Mouse (Mus musculus) thymus, adult 2 months (tissue): Measurements from ENCODE around the gene Zkscan3.

Experiments used
- CTCF ChIP-seq: fragments of 200-500 bp; IDR thresholded peaks from 2 replicates; pipeline ENCODE4 v1.5.1; 2012; ENCODE audit warnings: mild to moderate bottlenecking, control low read depth, low read length, moderate library complexity, borderline replicate concordance; ENCODE audit not compliant: control insufficient read depth, poor library complexity, insufficient read depth; ENCODE audit errors: extremely low read depth
- POLR2A ChIP-seq: fragments of 200-500 bp; IDR thresholded peaks from 2 replicates; pipeline ENCODE4 v1.6.1; 2012; ENCODE audit warnings: mild to moderate bottlenecking, low read length, control low read depth, moderate library complexity; ENCODE audit not compliant: control insufficient read depth, poor library complexity, insufficient read depth; ENCODE audit errors: extremely low read depth

DNA sequence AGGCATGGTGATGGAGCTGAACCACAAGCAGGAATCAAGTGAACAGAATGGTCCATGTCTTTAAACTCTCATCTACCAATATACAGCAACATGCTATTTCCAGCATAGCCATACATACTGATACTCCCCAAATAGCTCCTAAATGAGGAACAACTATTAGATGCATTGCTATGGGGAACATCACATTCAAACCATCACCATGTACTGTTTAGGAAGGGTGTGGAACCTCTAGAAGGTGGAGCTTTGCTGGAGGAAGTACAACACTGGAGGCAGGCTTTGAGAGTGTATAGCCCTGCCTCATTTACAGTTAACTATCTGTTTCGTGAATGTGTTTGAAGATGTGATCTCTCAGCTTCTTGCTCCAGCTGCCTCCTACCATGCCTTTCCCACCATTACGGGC is 24.8 kb downstream of the Zkscan3 start:
- TF ChIP-seq POLR2A (no peak), CTCF (no peak)
